Mouse (Mus musculus) Patski (cell line): ENCODE results near the gene Hoxc11. TPM values are rescaled to one million over a fixed set of nuclear protein-coding genes. Genes with fewer than 3 reads are reported as not detected.

Experiments
- ATAC-seq: fragments of 100-300 bp; one replicate; pipeline ENCODE4 v1.8.0; 2021
- CTCF ChIA-PET: fragments of 350-600 bp; sonication (Branson Sonifier 250); formaldehyde crosslinking; loops from one replicate; lab custom pipeline; 2022; ENCODE audit warnings: inconsistent platforms; lab: Charles Lee
- POLR2A ChIA-PET: fragments of 350-600 bp; sonication (Branson Sonifier 250); formaldehyde crosslinking; loops from one replicate; lab custom pipeline; 2022; ENCODE audit warnings: antibody characterized with exemption, inconsistent platforms; lab: Charles Lee
- DNase-seq: peaks from one replicate; pipeline ENCODE4 v3.0.0-alpha.2; 2011; ENCODE audit warnings: low read depth, low spot score
- H3K27me3 ChIP-seq: fragments of 371-371 bp; one replicate; pipeline ENCODE4 v1.5.1; 2021
- CTCF ChIP-seq: fragments of 100-300 bp; IDR thresholded peaks from one replicate; pipeline ENCODE4 v1.5.1; 2021
- in situ Hi-C: fragments of 300-500 bp; cut with MboI; formaldehyde crosslinking; loops from 3 replicates; pipeline ENCODE4 v1.11.1; 2018; ENCODE audit warnings: low pct_unique_long_range_greater_than_20kb, mixed read lengths
- polyA plus RNA-seq: library from polyadenylated mRNA; unstranded; gene quantifications from one replicate; pipeline ENCODE4 v1.2.3, GENCODE M21; 2021

Hoxc11 gene
- polyA plus RNA-seq, 1 experiment from 2014 or later: not detected

GRCm38 (mm10) chr15:102920619-102921018, 33.6 kb upstream of the Hoxc11 start:
- ChIA-PET POLR2A (no interaction called here), CTCF (no interaction called here)
- ATAC-seq: peak; percentile 53
- peak; percentile 33 for DNase-seq
- peaks cover 23% of the 10 kb centered on the region for H3K27me3 ChIP-seq
- no peak for TF ChIP-seq CTCF
- in situ Hi-C loops: no loop called here

- ATAC-seq: no peak
- in situ Hi-C loops: no loop called here
- DNase-seq: no peak
- ChIA-PET CTCF (no interaction called here), POLR2A (no interaction called here)
- no peak for TF ChIP-seq CTCF
- peaks cover 22% of the 10 kb centered on the region for H3K27me3 ChIP-seq
Observed at GRCm38 (mm10) chr15:102921053-102922011, 32.9 kb upstream of the Hoxc11 start, which contains the start of gene Hoxc13. Hoxc13 (plus strand) TSS chr15:102921103.

GRCm38 (mm10) chr15:102922012-102922362, 32.2 kb upstream of the Hoxc11 start:
- TF ChIP-seq CTCF: no peak
- in situ Hi-C loops: no loop called here
- ATAC-seq (no peak), DNase-seq (no peak)
- ChIA-PET POLR2A (no interaction called here), CTCF (no interaction called here)
- peaks cover 18% of the 10 kb centered on the region for H3K27me3 ChIP-seq

GRCm38 (mm10) chr15:102922636-102923500, 31.4 kb upstream of the Hoxc11 start:
- DNase-seq: no peak
- H3K27me3 ChIP-seq: peaks cover 14% of the 10 kb centered on the region
- ChIA-PET CTCF (interaction anchor here (1.4 kb wide), 1 partner anchor 9 kb away, joined by 3 read pairs; no protein-coding TSS in a partner anchor), POLR2A (interaction anchor here (0.6 kb wide), 1 partner anchor 27 kb away, joined by 3 read pairs; no protein-coding TSS in a partner anchor)
- in situ Hi-C loops: no loop called here
- ATAC-seq: no peak
- no peak for TF ChIP-seq CTCF

- H3K27me3 ChIP-seq: peaks cover 9% of the 10 kb centered on the region
- no peak for DNase-seq
- ATAC-seq: no peak
- ChIA-PET CTCF (interaction anchor here (1.4 kb wide), 1 partner anchor 13 kb away, joined by 4 read pairs; no protein-coding TSS in a partner anchor), POLR2A (no interaction called here)
- in situ Hi-C loops: no loop called here
- no peak for TF ChIP-seq CTCF
Observed at GRCm38 (mm10) chr15:102927032-102927645, 27.1 kb upstream of the Hoxc11 start.

GRCm38 (mm10) chr15:102931706-102932358, 22.4 kb upstream of the Hoxc11 start:
- TF ChIP-seq CTCF: no peak
- in situ Hi-C loops: no loop called here
- H3K27me3 ChIP-seq: peaks cover 7% of the 10 kb centered on the region
- DNase-seq (no peak), ATAC-seq (no peak)
- ChIA-PET POLR2A (no interaction called here), CTCF (no interaction called here)

- in situ Hi-C loops: no loop called here
Observed at GRCm38 (mm10) chr15:102934438-102934837, 19.8 kb upstream of the Hoxc11 start.

GRCm38 (mm10) chr15:102934897-102935296, 19.3 kb upstream of the Hoxc11 start:
- peak; percentile 48 for ATAC-seq
- no peak for TF ChIP-seq CTCF
- peaks cover 6% of the 10 kb centered on the region for H3K27me3 ChIP-seq
- in situ Hi-C loops: no loop called here
- ChIA-PET CTCF (interaction anchor here (0.9 kb wide), 1 partner anchor 16 kb away, joined by 3 read pairs; no protein-coding TSS in a partner anchor), POLR2A (interaction anchor here (0.5 kb wide), 1 partner anchor 256 kb away, joined by 3 read pairs; no protein-coding TSS in a partner anchor)
- DNase-seq: no peak

More at GRCm38 (mm10) chr15:102934438-102934837, 19.8 kb upstream of the Hoxc11 start:
- no peak for ATAC-seq
- DNase-seq: no peak
- peaks cover 7% of the 10 kb centered on the region for H3K27me3 ChIP-seq
- ChIA-PET POLR2A (interaction anchor here (0.5 kb wide), 1 partner anchor 255 kb away, joined by 3 read pairs; no protein-coding TSS in a partner anchor), CTCF (interaction anchor here (0.9 to 1.0 kb wide), 2 partner anchors 15 to 18 kb away, joined by 3 read pairs; no protein-coding TSS in a partner anchor)
- TF ChIP-seq CTCF: no peak

GRCm38 (mm10) chr15:102936279-102936972, 17.8 kb upstream of the Hoxc11 start, which contains the start of gene Hoxc12:
Hoxc12 (plus strand) TSS chr15:102936757.
- CTCF ChIA-PET: no interaction called here
- no peak for DNase-seq
- ATAC-seq: no peak
- in situ Hi-C loops: no loop called here
- no peak for TF ChIP-seq CTCF
- POLR2A ChIA-PET: interaction anchor here (0.5 kb wide), 1 partner anchor 292 kb away, joined by 5 read pairs; no protein-coding TSS in a partner anchor
- H3K27me3 ChIP-seq: peaks cover 3% of the 10 kb centered on the region
